Mouse (Mus musculus) megakaryocyte, embryonic 14.5 days (primary cell): ENCODE data around the gene Smim20.

ENCODE experiments used
- FLI1 ChIP-seq: IDR thresholded peaks from 2 replicates; pipeline ENCODE4 v1.6.1; 2012; ENCODE audit warnings: low read length, inconsistent platforms, mixed read lengths
- GATA1 ChIP-seq: IDR thresholded peaks from 3 replicates; pipeline ENCODE4 v1.6.1; 2012; ENCODE audit warnings: mixed read lengths, low read length, inconsistent platforms, borderline replicate concordance

DNA sequence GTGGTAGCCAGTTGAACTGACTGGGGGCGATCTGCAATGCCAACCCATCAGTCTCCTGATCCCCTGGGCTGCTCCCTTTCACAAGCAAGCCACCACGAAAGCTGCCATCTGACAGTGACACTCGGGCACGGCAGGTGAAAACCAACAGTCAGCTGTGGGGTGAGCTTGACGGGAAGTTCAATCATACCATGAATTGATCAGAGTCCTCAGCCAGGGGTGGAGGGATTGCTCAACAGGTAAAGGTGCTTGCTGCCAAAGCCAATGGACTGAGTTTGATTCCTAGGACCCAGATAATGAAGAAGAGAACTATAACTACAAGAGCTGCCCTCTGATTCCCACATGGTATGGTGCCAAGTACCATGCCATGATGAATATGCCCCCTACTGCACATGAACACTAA lies 12.7 kb upstream of the Smim20 start:
- TF ChIP-seq GATA1 = no peak
- TF ChIP-seq FLI1 = no peak
